22 mouse cellular contexts compared by ENCODE assay signal in genomic region chr10:42042087-42042486, GRCm38 (mm10). TPM values are rescaled to one million over a fixed set of nuclear protein-coding genes. Genes with fewer than 3 reads are reported as not detected.
DNase-seq lines count a peak whose midpoint lies in the region; ATAC-seq and TF ChIP-seq lines count a peak whose summit lies in the region.
"Had no signal": no experiment of that assay in that cellular context is flagged by ENCODE, and none has a peak within 500 bp of the region (broad histone marks: within the 10 kb centered on the region; RNA-seq: fewer than 3 reads in every experiment).

No protein-coding gene starts in this region.

- no peaks in the 10 kb centered on the region for H3K9me3 ChIP-seq in intestine, postnatal 0 days (ENCODE audit: control insufficient read depth)
- H3K9me3 ChIP-seq: embryonic facial prominence, embryonic 12.5 days; forebrain, embryonic 13.5 days; heart, embryonic 10.5 days; hindbrain, embryonic 13.5 days had no signal

- TF ChIP-seq CTCF in gastrocnemius, adult 2 months (IDR thresholded peaks at IDR 0.05), result no peak
- TF ChIP-seq CTCF in left cerebral cortex, adult 2 months (IDR thresholded peaks at IDR 0.05), result no peak
- no peak for TF ChIP-seq CTCF in cortical plate, adult 2 months (IDR thresholded peaks at IDR 0.05; ENCODE audit: extremely low read depth, insufficient read depth, low read length)
- no peak for TF ChIP-seq CTCF in intestine, postnatal 0 days (IDR thresholded peaks at IDR 0.05; ENCODE audit: low read depth)

- intact Hi-C loops in gastrocnemius, adult 2 months (cut with DNase I), result no loop called here
- intact Hi-C loops in left cerebral cortex, adult 2 months (cut with DNase I), result loop anchor here (2.0 kb wide), 2 partner anchors 109 to 235 kb away; partner anchors contain the start of gene Foxo3

- H3K4me2 ChIP-seq in intestine, postnatal 0 days (replicated peaks; ENCODE audit: low read depth), result no peak overlapping the region
- H3K4me2 ChIP-seq: embryonic facial prominence, embryonic 12.5 days; forebrain, embryonic 13.5 days; hindbrain, embryonic 13.5 days had no signal

- H3K4me3 ChIP-seq in gastrocnemius, adult 2 months, result no peak overlapping the region
- H3K4me3 ChIP-seq in left cerebral cortex, adult 2 months, result no peak overlapping the region
- no peak overlapping the region for H3K4me3 ChIP-seq in cortical plate, adult 2 months (ENCODE audit: insufficient read depth, low read length)
- no peak overlapping the region for H3K4me3 ChIP-seq in intestine, postnatal 0 days (ENCODE audit: low read depth, low read length)
- H3K4me3 ChIP-seq: embryonic facial prominence, embryonic 12.5 days; forebrain, embryonic 13.5 days; heart, embryonic 10.5 days; hindbrain, embryonic 13.5 days had no signal

- DNase-seq in gastrocnemius, adult 2 months, result no peak
- DNase-seq in gastrocnemius, adult 18-20 months (ENCODE audit: low spot score), result no peak
- DNase-seq in left cerebral cortex, adult 2 months (ENCODE audit: extremely low spot score in 1 of 2, low spot score in 2 of 2), result no peak
- DNase-seq in left cerebral cortex, adult 11 months (ENCODE audit: low spot score), result no peak
- no peak for DNase-seq in adrenal gland, postnatal 14 days
- DNase-seq: adrenal gland, postnatal 10 days; cerebellum, adult 11-12 months; cerebellum, adult 9-11 months; cerebellum, postnatal 36 days; embryo, embryonic 11 days; forebrain, postnatal 0 days; gastrocnemius, postnatal 36 days; heart, adult 11 months; heart, postnatal 36 days had no signal

- peaks cover 6% of the 10 kb centered on the region for H3K4me1 ChIP-seq in cortical plate, adult 2 months (ENCODE audit: control insufficient read depth, insufficient read depth, low read length)
- no peaks in the 10 kb centered on the region for H3K4me1 ChIP-seq in intestine, postnatal 0 days (replicated peaks; ENCODE audit: control insufficient read depth, insufficient read depth, low read length)

- 0 out of 2 replicates have a peak overlapping the region, but pooled peaks have one; percentile 55 for H3K27ac ChIP-seq in gastrocnemius, adult 2 months
- peak overlapping the region; percentile 84 for H3K27ac ChIP-seq in left cerebral cortex, adult 2 months
- H3K27ac ChIP-seq in cortical plate, adult 2 months (ENCODE audit: insufficient read depth, low read length), result peak overlapping the region; percentile 45; the same call in 1 of the 2 replicates
- no peak overlapping the region for H3K27ac ChIP-seq in intestine, postnatal 0 days (ENCODE audit: low read depth, low read length)
- H3K27ac ChIP-seq: forebrain, embryonic 13.5 days; hindbrain, embryonic 13.5 days; hindbrain, postnatal 0 days had no signal

- no peaks in the 10 kb centered on the region for H3K36me3 ChIP-seq in intestine, postnatal 0 days (ENCODE audit: control insufficient read depth, insufficient read depth)
- H3K36me3 ChIP-seq: embryonic facial prominence, embryonic 12.5 days; heart, embryonic 10.5 days; hindbrain, embryonic 13.5 days had no signal

- 72% methylated on average over 7 of the region's 7 CpGs for WGBS in intestine, postnatal 0 days

- no peak for TF ChIP-seq POLR2A in cortical plate, adult 2 months (IDR thresholded peaks at IDR 0.05; ENCODE audit: extremely low read depth, insufficient read depth, low read length)

- no peaks in the 10 kb centered on the region for H3K27me3 ChIP-seq in intestine, postnatal 0 days (replicated peaks; ENCODE audit: control insufficient read depth, insufficient read depth, low read length)
- H3K27me3 ChIP-seq: embryonic facial prominence, embryonic 12.5 days; forebrain, embryonic 13.5 days; hindbrain, embryonic 13.5 days had no signal

- ATAC-seq in megakaryocyte progenitor cell, adult 5-6 weeks (replicated peaks; ENCODE audit: poor library complexity), result peak; percentile 55; the same call in 1 of the 2 replicates
- ATAC-seq in intestine, postnatal 0 days, result no peak
- ATAC-seq: forebrain, embryonic 13.5 days; hindbrain, postnatal 0 days had no signal

- H3K9ac ChIP-seq in intestine, postnatal 0 days (ENCODE audit: low read depth, low read length), result no peak overlapping the region
- H3K9ac ChIP-seq: embryonic facial prominence, embryonic 12.5 days; forebrain, embryonic 13.5 days; forebrain, postnatal 0 days; hindbrain, embryonic 13.5 days had no signal

RNA-seq across cellular contexts. Expression of gene Armc2, which starts 23.8 kb away (rescaled TPM):
- total RNA-seq in gastrocnemius, adult 2 months (2021), result under 1 TPM; 0.23 to 0.84 TPM
- total RNA-seq in gastrocnemius, adult 18-20 months (2021), result under 1 TPM; 0.50 to 0.57 TPM
- total RNA-seq in left cerebral cortex, adult 2 months (2021), result 10 to 100 TPM; 12.6 to 14.1 TPM
- polyA plus RNA-seq in cortical plate, adult 2 months (2012; rRNA removed), result 14.4 and 14.5 TPM in 2 replicates
- total RNA-seq in megakaryocyte progenitor cell, adult 5-6 weeks (2015), result 0.85 and 1.7 TPM in 2 replicates
- 0.46 TPM in 1 of 2 replicates, not detected in the other for total RNA-seq in megakaryocyte progenitor cell, adult 5-6 weeks (2017)
- 0.74 and 1.4 TPM in 2 replicates for total RNA-seq in adrenal gland, postnatal 14 days (2021)
- 0.77 and 1.2 TPM in 2 replicates for polyA plus RNA-seq in intestine, postnatal 0 days (2015; fragmentation: Nextera tagmentation; extraction: Ambion mirVana)
